Mouse (Mus musculus) left cerebral cortex, postnatal 4 days (tissue): ENCODE measurements around the gene Slc6a4. TPM values are rescaled to one million over a fixed set of nuclear protein-coding genes. Genes with fewer than 3 reads are reported as not detected.

Source experiments
- microRNA-seq: library from miRNA; unstranded; fragments of <30 nt; microRNA quantifications from one replicate; pipeline ENCODE4 v1.2.0, GENCODE M21; 2022
- total RNA-seq, 2 experiments: library from RNA; stranded (reverse); gene quantifications; 2 replicates each; pipeline ENCODE4 v1.2.3; 2021

The Slc6a4 gene
- total RNA-seq, 2 experiments from 2014 or later = 1.4 to 1.8 TPM

Small RNA genes within 50 kb of the gene (microRNA-seq; reads per million reads assigned to microRNA genes)
- 2,289 reads per million, percentile 83 among the genes with 10 or more reads in this experiment for gene Mir423

Other genes with a start within 250 kb of the Slc6a4 start
- gene Gosr1, start 235.0 kb upstream of the Slc6a4 start, total RNA-seq = 10 to 100 TPM; 36.6 to 41.2 TPM
- gene Cpd, start 151.6 kb upstream of the Slc6a4 start, total RNA-seq = 10 to 100 TPM; 56.8 to 56.9 TPM
- not detected for gene Tmigd1, start 96.4 kb upstream of the Slc6a4 start, total RNA-seq
- gene Blmh, start 73.8 kb upstream of the Slc6a4 start, total RNA-seq = 10 to 100 TPM; 80.8 to 89.7 TPM
- 10 to 100 TPM; 11.3 to 15.2 TPM for gene Nsrp1, start 79.8 kb downstream of the Slc6a4 start, total RNA-seq
- 1 to 10 TPM; 5.7 to 6.4 TPM for gene Efcab5, start 190.4 kb downstream of the Slc6a4 start, total RNA-seq
- 10 to 100 TPM; 60.7 to 62.3 TPM for gene Ssh2, start 217.7 kb downstream of the Slc6a4 start, total RNA-seq